Mouse (Mus musculus) lung, embryonic 14.5 days (tissue): ENCODE data around the gene Aldh1a1. TPM values are rescaled to one million over a fixed set of nuclear protein-coding genes. Genes with fewer than 3 reads are reported as not detected.
"Not testable (repeated sequence)": the region's sequence is repeated elsewhere in the genome, so short reads cannot be mapped to it uniquely, and the experiment has no call there.

Experiments
- ATAC-seq: fragments of 200-750 bp; cut with Nextera tagmentation; 2 replicates; pipeline ENCODE4 v1.8.0; 2017; ENCODE audit warnings: mild to moderate bottlenecking, moderate TSS enrichment, moderate library complexity; ENCODE audit not compliant: insufficient read depth
- DNase-seq: peaks from one replicate; pipeline ENCODE4 v3.0.0-alpha.2; 2015
- H3K27ac ChIP-seq: fragments of 300-500 bp; sonication (generic); 2 replicates; pipeline ENCODE4 v1.5.1; 2014; ENCODE audit warnings: low read depth, mild to moderate bottlenecking, moderate library complexity
- H3K27me3 ChIP-seq: fragments of 300-500 bp; sonication (generic); 2 replicates; pipeline ENCODE4 v1.6.1; 2014; ENCODE audit warnings: low read length, control low read depth; ENCODE audit not compliant: insufficient read depth
- H3K36me3 ChIP-seq: fragments of 300-500 bp; sonication (generic); 2 replicates; pipeline ENCODE4 v1.6.1; 2014; ENCODE audit warnings: control low read depth; ENCODE audit not compliant: insufficient read depth
- H3K4me1 ChIP-seq: fragments of 300-500 bp; sonication (generic); 2 replicates; pipeline ENCODE4 v1.6.1; 2014; ENCODE audit warnings: antibody characterized with exemption, control low read depth; ENCODE audit not compliant: insufficient read depth
- H3K4me2 ChIP-seq: fragments of 300-500 bp; sonication (generic); 2 replicates; pipeline ENCODE4 v1.6.1; 2014; ENCODE audit warnings: mild to moderate bottlenecking
- H3K4me3 ChIP-seq: fragments of 300-500 bp; sonication (generic); 2 replicates; pipeline ENCODE4 v1.5.1; 2014; ENCODE audit warnings: low read depth, low read length
- H3K9ac ChIP-seq: fragments of 300-500 bp; sonication (generic); 2 replicates; pipeline ENCODE4 v1.6.1; 2014
- H3K9me3 ChIP-seq: fragments of 300-500 bp; sonication (generic); 2 replicates; pipeline ENCODE4 v1.6.1; 2016; ENCODE audit warnings: low read depth, low read length, control low read depth
- CTCF ChIP-seq: IDR thresholded peaks from 2 replicates; pipeline ENCODE4 v1.5.1; 2016; ENCODE audit warnings: antibody characterized with exemption, low read depth
- WGBS: fragments of 180-500 bp; shearing (Covaris S2); extraction: QIAGEN DNeasy Blood & Tissue Kit; methylation state at CpG from one replicate; pipeline ENCODE4 v1.1.7; 2014; 5-methylcytosine and 5-hydroxymethylcytosine counted together
- polyA plus RNA-seq: library from polyadenylated mRNA; unstranded; fragments of >200 nt; fragmentation: Nextera tagmentation; extraction: Ambion mirVana; gene quantifications from 2 replicates; pipeline ENCODE4 v1.2.1, GENCODE M21; 2014

Gene Aldh1a1
- polyA plus RNA-seq, 1 experiment from 2014 or later = 19.2 TPM

GRCm38 (mm10) chr19:20506936-20507615, 14.6 kb downstream of the Aldh1a1 start:
- ATAC-seq = no peak
- H3K4me1 ChIP-seq = peaks cover 4% of the 10 kb centered on the region
- no peak overlapping the region for H3K4me3 ChIP-seq
- peak; percentile 34 for DNase-seq
- H3K27me3 ChIP-seq = no peaks in the 10 kb centered on the region
- no peaks in the 10 kb centered on the region for H3K36me3 ChIP-seq
- H3K4me2 ChIP-seq = no peak overlapping the region
- H3K9me3 ChIP-seq = no peaks in the 10 kb centered on the region
- no peak for TF ChIP-seq CTCF
- H3K9ac ChIP-seq = no peak overlapping the region
- H3K27ac ChIP-seq = no peak overlapping the region
- WGBS = 40% methylated on average over 9 of the region's 9 CpGs

- Histone ChIP-seq H3K9ac (no peak overlapping the region), H3K27ac (no peak overlapping the region), H3K4me2 (no peak overlapping the region), H3K27me3 (no peaks in the 10 kb centered on the region), H3K4me1 (peaks cover 4% of the 10 kb centered on the region), H3K4me3 (no peak overlapping the region), H3K36me3 (no peaks in the 10 kb centered on the region), H3K9me3 (no peaks in the 10 kb centered on the region)
- 14% methylated on average over 4 of the region's 4 CpGs for WGBS
- no peak for TF ChIP-seq CTCF
- no peak; the same call in 1 of the 2 replicates for ATAC-seq
- DNase-seq = peak; percentile 21
Measured at GRCm38 (mm10) chr19:20508609-20509008, 16.1 kb downstream of the Aldh1a1 start.

- no peaks in the 10 kb centered on the region for H3K27me3 ChIP-seq
- no peak overlapping the region for H3K27ac ChIP-seq
- DNase-seq (no peak), ATAC-seq (no peak)
- 81% methylated on average over 2 of the region's 2 CpGs for WGBS
- no peaks in the 10 kb centered on the region for H3K36me3 ChIP-seq
- peaks cover 4% of the 10 kb centered on the region for H3K4me1 ChIP-seq
- H3K9me3 ChIP-seq = no peaks in the 10 kb centered on the region
- no peak for TF ChIP-seq CTCF
- no peak overlapping the region for H3K4me3 ChIP-seq
- H3K9ac ChIP-seq = no peak overlapping the region
- H3K4me2 ChIP-seq = no peak overlapping the region
Measured at GRCm38 (mm10) chr19:20511971-20512370, 19.5 kb downstream of the Aldh1a1 start.

GRCm38 (mm10) chr19:20513181-20513580, 20.7 kb downstream of the Aldh1a1 start:
- no peak for ATAC-seq
- DNase-seq = peak; percentile 17
- Histone ChIP-seq H3K4me2 (no peak overlapping the region), H3K27ac (no peak overlapping the region), H3K36me3 (no peaks in the 10 kb centered on the region), H3K4me1 (no peaks in the 10 kb centered on the region; the same call in 1 of the 2 replicates), H3K9me3 (no peaks in the 10 kb centered on the region), H3K27me3 (no peaks in the 10 kb centered on the region), H3K4me3 (no peak overlapping the region), H3K9ac (no peak overlapping the region)
- no peak for TF ChIP-seq CTCF
- WGBS = 78% methylated on average over 2 of the region's 2 CpGs

- no peak for DNase-seq
- no peak for TF ChIP-seq CTCF
Measured at GRCm38 (mm10) chr19:20513688-20514361, 21.3 kb downstream of the Aldh1a1 start.

GRCm38 (mm10) chr19:20516481-20516880, 24.0 kb downstream of the Aldh1a1 start:
- Histone ChIP-seq H3K27me3 (no peaks in the 10 kb centered on the region), H3K4me1 (no peaks in the 10 kb centered on the region), H3K9me3 (no peaks in the 10 kb centered on the region), H3K27ac (no peak overlapping the region), H3K4me2 (no peak overlapping the region), H3K9ac (no peak overlapping the region), H3K36me3 (no peaks in the 10 kb centered on the region), H3K4me3 (no peak overlapping the region)
- ATAC-seq = no peak
- no peak for TF ChIP-seq CTCF
- DNase-seq = no peak
- WGBS = 84% methylated on average over 3 of the region's 3 CpGs

More at GRCm38 (mm10) chr19:20513688-20514361, 21.3 kb downstream of the Aldh1a1 start:
- Histone ChIP-seq H3K4me1 (no peaks in the 10 kb centered on the region; the same call in 1 of the 2 replicates), H3K27me3 (no peaks in the 10 kb centered on the region), H3K4me3 (no peak overlapping the region), H3K36me3 (no peaks in the 10 kb centered on the region), H3K27ac (no peak overlapping the region), H3K4me2 (no peak overlapping the region), H3K9me3 (no peaks in the 10 kb centered on the region), H3K9ac (no peak overlapping the region)
- no peak for ATAC-seq
- 44% methylated on average over 6 of the region's 6 CpGs for WGBS

GRCm38 (mm10) chr19:20529156-20529555, 36.6 kb downstream of the Aldh1a1 start:
- not testable (repeated sequence) for H3K4me2 ChIP-seq, H3K4me1 ChIP-seq, ATAC-seq, H3K9me3 ChIP-seq, H3K36me3 ChIP-seq, H3K4me3 ChIP-seq, DNase-seq, H3K9ac ChIP-seq, H3K27ac ChIP-seq, H3K27me3 ChIP-seq
- 79% methylated on average over 11 of the region's 11 CpGs for WGBS
